ENCODE assay signal across 7 mouse cellular contexts in the genomic region with DNA sequence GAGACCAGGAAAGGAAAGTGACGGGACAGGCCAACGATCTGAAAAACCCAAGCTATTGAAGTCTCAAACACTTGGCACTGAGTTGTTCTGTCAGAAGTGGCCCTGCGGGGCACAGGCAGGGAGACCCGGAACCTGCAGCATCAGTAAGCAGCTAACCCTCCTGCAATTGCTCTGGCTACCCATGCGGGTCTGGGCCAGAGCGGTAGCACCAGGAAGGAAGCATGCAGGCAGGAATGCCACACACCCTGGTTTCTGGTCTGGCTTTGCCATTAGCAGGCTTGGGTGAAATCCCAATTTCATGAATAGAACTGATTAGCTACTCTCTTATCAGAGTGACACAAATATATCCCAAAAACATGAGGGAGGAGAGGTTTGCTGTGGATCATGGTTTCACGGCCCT. TPM values are rescaled to one million over a fixed set of nuclear protein-coding genes. Genes with fewer than 3 reads are reported as not detected.
DNase-seq lines count a peak whose midpoint lies in the region; ATAC-seq and TF ChIP-seq lines count a peak whose summit lies in the region.

No protein-coding gene starts in this region.

- no peak for DNase-seq in lung, postnatal 36 days
- no peak for DNase-seq in urinary bladder, postnatal 10 days (ENCODE audit: low spot score)

- WGBS in lung, embryonic 15.5 days: 62% methylated on average over 7 of the region's 7 CpGs
- 51% methylated on average over 7 of the region's 7 CpGs for WGBS in embryonic facial prominence, embryonic 15.5 days
- WGBS in heart, embryonic 11.5 days (ENCODE audit: insufficient replicate concordance): 54% methylated on average over 7 of the region's 7 CpGs
- 49% methylated on average over 7 of the region's 7 CpGs for WGBS in liver, embryonic 16.5 days (ENCODE audit: insufficient replicate concordance)
- WGBS in intestine, postnatal 0 days: 80% methylated on average over 7 of the region's 7 CpGs

- H3K4me3 ChIP-seq in lung, embryonic 15.5 days: no peak overlapping the region
- no peak overlapping the region for H3K4me3 ChIP-seq in embryonic facial prominence, embryonic 15.5 days (replicated peaks)
- H3K4me3 ChIP-seq in heart, embryonic 11.5 days (ENCODE audit: low read depth, low read length): no peak overlapping the region
- no peak overlapping the region for H3K4me3 ChIP-seq in liver, embryonic 16.5 days (ENCODE audit: low read depth, low read length)
- no peak overlapping the region for H3K4me3 ChIP-seq in intestine, postnatal 0 days (ENCODE audit: low read depth, low read length)

- no peak overlapping the region for H3K9ac ChIP-seq in lung, embryonic 15.5 days
- no peak overlapping the region for H3K9ac ChIP-seq in embryonic facial prominence, embryonic 15.5 days
- H3K9ac ChIP-seq in heart, embryonic 11.5 days (ENCODE audit: low read depth, low read length): no peak overlapping the region
- no peak overlapping the region for H3K9ac ChIP-seq in liver, embryonic 16.5 days (ENCODE audit: low read depth, low read length)
- H3K9ac ChIP-seq in intestine, postnatal 0 days (ENCODE audit: low read depth, low read length): no peak overlapping the region

- H3K27ac ChIP-seq in lung, embryonic 15.5 days: peak overlapping the region; percentile 24; the same call in 1 of the 2 replicates
- H3K27ac ChIP-seq in embryonic facial prominence, embryonic 15.5 days (replicated peaks): no peak overlapping the region
- peak overlapping the region; percentile 35; the same call in 1 of the 2 replicates for H3K27ac ChIP-seq in heart, embryonic 11.5 days (ENCODE audit: low read depth, low read length)
- H3K27ac ChIP-seq in liver, embryonic 16.5 days (ENCODE audit: low read length): no peak overlapping the region
- no peak overlapping the region for H3K27ac ChIP-seq in intestine, postnatal 0 days (ENCODE audit: low read depth, low read length)

- ATAC-seq in lung, embryonic 15.5 days (ENCODE audit: borderline replicate concordance, extremely low read depth, low FRiP score, low TSS enrichment): no peak
- peak; percentile 24; the same call in 1 of the 2 replicates for ATAC-seq in embryonic facial prominence, embryonic 15.5 days (ENCODE audit: insufficient number of reproducible peaks, low FRiP score, low TSS enrichment, low read depth)
- ATAC-seq in heart, embryonic 11.5 days (replicated peaks; ENCODE audit: insufficient number of reproducible peaks, low FRiP score, low TSS enrichment): no peak
- ATAC-seq in liver, embryonic 16.5 days (ENCODE audit: low read depth): no peak
- ATAC-seq in intestine, postnatal 0 days: no peak

- no peaks in the 10 kb centered on the region for H3K27me3 ChIP-seq in lung, embryonic 15.5 days
- H3K27me3 ChIP-seq in embryonic facial prominence, embryonic 15.5 days: no peaks in the 10 kb centered on the region
- no peaks in the 10 kb centered on the region for H3K27me3 ChIP-seq in heart, embryonic 11.5 days (ENCODE audit: control insufficient read depth, insufficient read depth, low read length)
- H3K27me3 ChIP-seq in liver, embryonic 16.5 days (ENCODE audit: control insufficient read depth, insufficient read depth, low read depth, low read length): no peaks in the 10 kb centered on the region
- H3K27me3 ChIP-seq in intestine, postnatal 0 days (replicated peaks; ENCODE audit: control insufficient read depth, insufficient read depth, low read length): no peaks in the 10 kb centered on the region

- peaks cover 25% of the 10 kb centered on the region for H3K36me3 ChIP-seq in lung, embryonic 15.5 days
- H3K36me3 ChIP-seq in embryonic facial prominence, embryonic 15.5 days: peaks cover 18% of the 10 kb centered on the region
- peaks cover 11% of the 10 kb centered on the region for H3K36me3 ChIP-seq in heart, embryonic 11.5 days (ENCODE audit: control insufficient read depth, insufficient read depth, low read length)
- H3K36me3 ChIP-seq in liver, embryonic 16.5 days (ENCODE audit: control insufficient read depth, insufficient read depth): peaks cover 14% of the 10 kb centered on the region
- H3K36me3 ChIP-seq in intestine, postnatal 0 days (ENCODE audit: control insufficient read depth, insufficient read depth): peaks cover 16% of the 10 kb centered on the region

- peaks cover 8% of the 10 kb centered on the region; the same call in 1 of the 2 replicates for H3K4me1 ChIP-seq in lung, embryonic 15.5 days
- H3K4me1 ChIP-seq in embryonic facial prominence, embryonic 15.5 days: 0 out of 2 replicates have a peak, but pooled peaks cover 8% of the 10 kb centered on the region
- H3K4me1 ChIP-seq in heart, embryonic 11.5 days (ENCODE audit: control insufficient read depth, insufficient read depth, low read length): peaks cover 17% of the 10 kb centered on the region
- peaks cover 14% of the 10 kb centered on the region for H3K4me1 ChIP-seq in liver, embryonic 16.5 days (ENCODE audit: control insufficient read depth, low read depth, low read length)
- no peaks in the 10 kb centered on the region for H3K4me1 ChIP-seq in intestine, postnatal 0 days (replicated peaks; ENCODE audit: control insufficient read depth, insufficient read depth, low read length)

- H3K4me2 ChIP-seq in lung, embryonic 15.5 days: no peak overlapping the region
- H3K4me2 ChIP-seq in embryonic facial prominence, embryonic 15.5 days (replicated peaks): no peak overlapping the region
- peak overlapping the region; percentile 53; the same call in 1 of the 2 replicates for H3K4me2 ChIP-seq in heart, embryonic 11.5 days
- H3K4me2 ChIP-seq in liver, embryonic 16.5 days (ENCODE audit: low read depth, low read length): peak overlapping the region; percentile 75; the same call in 1 of the 2 replicates
- no peak overlapping the region for H3K4me2 ChIP-seq in intestine, postnatal 0 days (replicated peaks; ENCODE audit: low read depth)

- no peak for TF ChIP-seq CTCF in intestine, postnatal 0 days (IDR thresholded peaks at IDR 0.05; ENCODE audit: low read depth)

- H3K9me3 ChIP-seq in lung, embryonic 15.5 days: no peaks in the 10 kb centered on the region
- no peaks in the 10 kb centered on the region for H3K9me3 ChIP-seq in embryonic facial prominence, embryonic 15.5 days (replicated peaks)
- no peaks in the 10 kb centered on the region for H3K9me3 ChIP-seq in heart, embryonic 11.5 days (replicated peaks; ENCODE audit: control insufficient read depth, low read length)
- H3K9me3 ChIP-seq in liver, embryonic 16.5 days (replicated peaks; ENCODE audit: control insufficient read depth, low read length): no peaks in the 10 kb centered on the region
- H3K9me3 ChIP-seq in intestine, postnatal 0 days (ENCODE audit: control insufficient read depth): no peaks in the 10 kb centered on the region

RNA-seq across cellular contexts. Expression of gene Rgcc, which starts 30.5 kb away (rescaled TPM):
- 144 and 154 TPM in 2 replicates for polyA plus RNA-seq in lung, embryonic 15.5 days (2015; fragmentation: Nextera tagmentation; extraction: Ambion mirVana)
- 56.0 and 63.9 TPM in 2 replicates for polyA plus RNA-seq in embryonic facial prominence, embryonic 15.5 days (2015; fragmentation: Nextera tagmentation; extraction: Ambion mirVana)
- polyA plus RNA-seq in heart, embryonic 11.5 days (2014; fragmentation: Nextera tagmentation; extraction: Ambion mirVana): 17.5 and 26.3 TPM in 2 replicates
- polyA plus RNA-seq in liver, embryonic 16.5 days (2015; fragmentation: Nextera tagmentation; extraction: Ambion mirVana): 237 and 262 TPM in 2 replicates
- 42.5 and 54.8 TPM in 2 replicates for polyA plus RNA-seq in intestine, postnatal 0 days (2015; fragmentation: Nextera tagmentation; extraction: Ambion mirVana)

RNA-seq across cellular contexts. Expression of gene Naa16, which starts 58.6 kb away (rescaled TPM):
- polyA plus RNA-seq in lung, embryonic 15.5 days (2015; fragmentation: Nextera tagmentation; extraction: Ambion mirVana): 41.0 and 45.9 TPM in 2 replicates
- polyA plus RNA-seq in embryonic facial prominence, embryonic 15.5 days (2015; fragmentation: Nextera tagmentation; extraction: Ambion mirVana): 36.2 and 39.4 TPM in 2 replicates
- polyA plus RNA-seq in heart, embryonic 11.5 days (2014; fragmentation: Nextera tagmentation; extraction: Ambion mirVana): 22.7 and 27.8 TPM in 2 replicates
- 21.3 and 25.0 TPM in 2 replicates for polyA plus RNA-seq in liver, embryonic 16.5 days (2015; fragmentation: Nextera tagmentation; extraction: Ambion mirVana)
- 16.7 and 16.8 TPM in 2 replicates for polyA plus RNA-seq in intestine, postnatal 0 days (2015; fragmentation: Nextera tagmentation; extraction: Ambion mirVana)

Comparison
In these comparisons a context has a peak if more than half of its experiments do, and no peak if none do; other contexts are left out.
1. H3K27ac ChIP-seq: peak in lung, embryonic 15.5 days (single experiment) and heart, embryonic 11.5 days (single experiment); none in embryonic facial prominence, embryonic 15.5 days (single experiment), liver, embryonic 16.5 days (single experiment) and intestine, postnatal 0 days (single experiment).
2. H3K4me2 ChIP-seq: peak in heart, embryonic 11.5 days (single experiment) and liver, embryonic 16.5 days (single experiment); none in lung, embryonic 15.5 days (single experiment), embryonic facial prominence, embryonic 15.5 days (single experiment) and intestine, postnatal 0 days (single experiment).